Mouse (Mus musculus): Measurements from ENCODE around the gene Fam208b.

DNA sequence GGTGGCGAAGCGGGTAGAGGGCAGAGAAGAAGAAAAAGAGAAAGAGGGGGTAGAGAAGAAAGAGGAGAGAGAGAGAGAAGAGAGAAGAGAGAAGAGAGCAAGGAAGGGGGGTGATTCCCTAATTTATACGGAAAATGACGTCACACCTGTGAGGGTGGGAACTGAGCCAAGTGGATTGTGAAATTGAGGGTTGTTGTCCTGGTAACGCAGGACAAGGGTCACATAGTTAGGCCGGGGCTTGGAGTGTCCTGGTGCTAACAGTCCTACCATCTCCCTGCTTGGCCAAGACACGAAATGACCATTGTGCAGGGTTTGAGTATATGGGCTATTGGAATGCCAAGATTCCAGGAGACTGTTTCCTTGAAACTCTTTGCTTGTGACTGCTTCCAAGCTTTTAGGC is 35.7 kb upstream of the Fam208b start:
- TF ChIP-seq USF2 (conservative IDR thresholded peaks at IDR 0.05; ENCODE audit: low read depth, low read length) (no peak), TBP (conservative IDR thresholded peaks at IDR 0.05; ENCODE audit: low read depth, low read length) (no peak)

All from CH12.LX (cell line).